Mouse (Mus musculus) small intestine, adult 2 months (tissue): ENCODE results near the gene C5ar1.

Experiments used
- CTCF ChIP-seq: fragments of 200-500 bp; IDR thresholded peaks from 2 replicates; pipeline ENCODE4 v1.5.1; 2012; ENCODE audit warnings: low read depth, mild to moderate bottlenecking, control low read depth, inconsistent platforms, low read length, moderate library complexity, mixed read lengths; ENCODE audit not compliant: insufficient replicate concordance, insufficient read length; ENCODE audit errors: extremely low read depth
- POLR2A ChIP-seq: fragments of 200-500 bp; IDR thresholded peaks from 2 replicates; pipeline ENCODE4 v1.6.1; 2012; ENCODE audit warnings: low read depth, mild to moderate bottlenecking, control low read depth, inconsistent platforms, low read length, moderate library complexity

GRCm38 (mm10) chr7:16299419-16300035 lies 40.2 kb upstream of the C5ar1 start:
- TF ChIP-seq CTCF (no peak), POLR2A (no peak)
